Mouse (Mus musculus) lung, embryonic 16.5 days (tissue): ENCODE results near the gene Capzb. TPM values are rescaled to one million over a fixed set of nuclear protein-coding genes. Genes with fewer than 3 reads are reported as not detected.

Experiments used
- ATAC-seq: fragments of 200-750 bp; cut with Nextera tagmentation; 2 replicates; pipeline ENCODE4 v1.8.0; 2017; ENCODE audit warnings: low read depth, mild to moderate bottlenecking, moderate library complexity
- H3K27ac ChIP-seq: fragments of 300-500 bp; sonication (generic); 2 replicates; pipeline ENCODE4 v1.5.1; 2014; ENCODE audit warnings: mild to moderate bottlenecking, control low read depth, low read length
- H3K27me3 ChIP-seq: fragments of 300-500 bp; sonication (generic); 2 replicates; pipeline ENCODE4 v1.6.1; 2014; ENCODE audit warnings: low read depth, low read length, mixed read lengths; ENCODE audit not compliant: control insufficient read depth, insufficient read depth
- H3K36me3 ChIP-seq: fragments of 300-500 bp; sonication (generic); 2 replicates; pipeline ENCODE4 v1.6.1; 2014; ENCODE audit warnings: low read length; ENCODE audit not compliant: control insufficient read depth, insufficient read depth
- H3K4me1 ChIP-seq: fragments of 300-500 bp; sonication (generic); replicated peaks from 2 replicates; pipeline ENCODE4 v1.6.1; 2014; ENCODE audit warnings: low read length, mixed read lengths; ENCODE audit not compliant: control insufficient read depth, insufficient read depth
- H3K4me2 ChIP-seq: fragments of 300-500 bp; sonication (generic); 2 replicates; pipeline ENCODE4 v1.6.1; 2014; ENCODE audit warnings: low read depth, low read length, control low read depth
- H3K4me3 ChIP-seq: fragments of 300-500 bp; sonication (generic); 2 replicates; pipeline ENCODE4 v1.5.1; 2014; ENCODE audit warnings: mild to moderate bottlenecking, low read length, control low read depth
- H3K9ac ChIP-seq: fragments of 300-500 bp; sonication (generic); 2 replicates; pipeline ENCODE4 v1.6.1; 2014; ENCODE audit warnings: low read length, control low read depth
- H3K9me3 ChIP-seq: fragments of 300-500 bp; sonication (generic); 2 replicates; pipeline ENCODE4 v1.6.1; 2016; ENCODE audit warnings: low read length; ENCODE audit not compliant: control insufficient read depth
- WGBS: fragments of 180-500 bp; shearing (Covaris S2); extraction: QIAGEN DNeasy Blood & Tissue Kit; methylation state at CpG from one replicate; pipeline ENCODE4 v1.1.7; 2014; 5-methylcytosine and 5-hydroxymethylcytosine counted together
- microRNA-seq: library from miRNA; unstranded; fragments of <30 nt; microRNA quantifications from one replicate; pipeline ENCODE4, GENCODE M21; 2016
- polyA plus RNA-seq: library from polyadenylated mRNA; unstranded; fragments of >200 nt; fragmentation: Nextera tagmentation; extraction: Ambion mirVana; gene quantifications from 2 replicates; pipeline ENCODE4 v1.2.1, GENCODE M21; 2015

Gene Capzb
- polyA plus RNA-seq, 1 experiment from 2014 or later: 473 TPM

DNA sequence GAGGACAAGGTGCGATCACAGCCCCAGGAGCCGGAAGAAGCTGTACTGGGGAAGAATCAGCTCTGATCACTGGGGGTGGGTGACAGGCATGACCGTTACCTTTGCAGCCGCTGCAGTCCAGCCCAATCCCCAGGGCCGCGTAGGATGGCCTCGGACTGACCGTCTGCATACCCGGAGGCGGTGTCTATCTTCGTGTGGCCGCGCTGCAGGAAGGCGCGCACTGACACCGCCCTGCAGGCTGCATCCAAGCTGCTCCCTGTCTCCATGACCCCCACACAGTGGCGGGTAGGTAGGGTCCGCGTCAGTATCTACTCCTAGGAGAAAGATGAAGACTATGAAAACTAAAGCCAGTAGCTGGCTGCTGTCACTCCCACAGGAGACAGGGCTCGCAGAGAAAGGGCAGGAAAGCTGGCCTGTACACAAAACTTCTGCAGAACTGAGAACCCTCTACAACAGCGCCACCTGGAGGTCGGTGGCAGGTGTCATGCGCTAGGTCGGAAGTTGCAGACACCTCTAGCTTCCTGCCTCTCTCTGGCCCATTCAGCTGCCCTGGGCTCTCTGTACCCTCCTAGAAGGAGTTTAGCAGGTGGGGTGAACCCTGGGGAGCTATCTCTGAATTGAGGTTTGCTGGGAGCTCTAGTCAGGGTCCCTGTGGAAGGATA is 144.3 kb downstream of the Capzb start:
- H3K9ac ChIP-seq: peak overlapping the region; percentile 43; the same call in 1 of the 2 replicates
- H3K4me1 ChIP-seq: no peaks in the 10 kb centered on the region; the same call in 1 of the 2 replicates
- H3K36me3 ChIP-seq: no peaks in the 10 kb centered on the region
- 13% methylated on average over 24 of the region's 24 CpGs for WGBS
- no peaks in the 10 kb centered on the region for H3K9me3 ChIP-seq
- H3K27me3 ChIP-seq: peaks cover 10% of the 10 kb centered on the region; the same call in 1 of the 2 replicates
- no peak overlapping the region for H3K27ac ChIP-seq
- H3K4me2 ChIP-seq: peak overlapping the region; percentile 56
- H3K4me3 ChIP-seq: peak overlapping the region; percentile 35
- ATAC-seq: peak; percentile 61

- no peak overlapping the region for H3K4me3 ChIP-seq
- 42% methylated on average over 32 of the region's 33 CpGs for WGBS
- no peaks in the 10 kb centered on the region for H3K36me3 ChIP-seq
- H3K27me3 ChIP-seq: peaks cover 10% of the 10 kb centered on the region; the same call in 1 of the 2 replicates
- H3K9ac ChIP-seq: no peak overlapping the region
- ATAC-seq: no peak
- no peaks in the 10 kb centered on the region; the same call in 1 of the 2 replicates for H3K4me1 ChIP-seq
- no peak overlapping the region for H3K4me2 ChIP-seq
- H3K27ac ChIP-seq: no peak overlapping the region
- no peaks in the 10 kb centered on the region for H3K9me3 ChIP-seq
Measured at GRCm38 (mm10) chr4:139338145-139338544, 145.4 kb downstream of the Capzb start.

DNA sequence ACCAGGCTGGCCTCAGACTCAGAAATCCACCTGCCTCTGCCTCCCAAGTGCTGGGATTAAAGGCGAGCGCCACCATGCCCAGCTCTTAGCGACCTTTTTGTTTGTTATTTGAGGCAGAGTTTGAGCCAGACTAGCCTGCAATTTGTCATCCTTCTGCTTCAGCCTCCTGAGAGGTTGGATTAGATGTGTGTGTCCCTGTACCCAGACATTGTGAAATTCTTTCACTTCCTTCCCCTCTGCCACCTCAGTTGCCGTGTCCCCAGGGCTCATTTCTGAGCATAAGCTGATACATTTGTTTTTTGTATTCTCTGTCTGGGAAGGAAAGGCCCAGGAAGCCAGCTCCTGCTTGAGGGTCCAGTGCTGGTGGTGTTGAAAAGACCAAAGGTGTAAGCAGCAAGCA is 148.1 kb downstream of the Capzb start:
- Histone ChIP-seq H3K27me3 (peaks cover 10% of the 10 kb centered on the region; the same call in 1 of the 2 replicates), H3K4me1 (no peaks in the 10 kb centered on the region; the same call in 1 of the 2 replicates), H3K9me3 (no peaks in the 10 kb centered on the region), H3K4me3 (no peak overlapping the region), H3K9ac (no peak overlapping the region), H3K27ac (no peak overlapping the region), H3K4me2 (no peak overlapping the region), H3K36me3 (no peaks in the 10 kb centered on the region)
- no peak for ATAC-seq
- 68% methylated on average over 4 of the region's 4 CpGs for WGBS

Small RNAs within 50 kb of the gene (microRNA-seq; reads per million reads assigned to microRNA genes)
- gene Gm24245: 0.79 reads per million
- gene Gm25732: not detected

Other genes starting within 250 kb of the Capzb start
- gene Rnf186, start 225.8 kb upstream of the Capzb start, polyA plus RNA-seq: 4.0 and 5.9 TPM in 2 replicates
- 6.3 and 6.8 TPM in 2 replicates for gene Tmco4, start 220.0 kb upstream of the Capzb start, polyA plus RNA-seq
- not detected in 2 replicates for gene Htr6, start 117.3 kb upstream of the Capzb start, polyA plus RNA-seq
- 57.4 and 70.9 TPM in 2 replicates for gene Nbl1, start 99.9 kb upstream of the Capzb start, polyA plus RNA-seq
- 548 and 571 TPM in 2 replicates for gene Minos1, start 61.8 kb upstream of the Capzb start, polyA plus RNA-seq
- 12.5 and 13.9 TPM in 2 replicates for gene Pqlc2, start 117.8 kb downstream of the Capzb start, polyA plus RNA-seq
- 94.9 and 95.0 TPM in 2 replicates for gene Akr7a5, start 117.8 kb downstream of the Capzb start, polyA plus RNA-seq
- 89.6 and 89.8 TPM in 2 replicates for gene Mrto4, start 159.7 kb downstream of the Capzb start, polyA plus RNA-seq
- 32.9 and 33.5 TPM in 2 replicates for gene Emc1, start 159.7 kb downstream of the Capzb start, polyA plus RNA-seq
- 57.7 and 59.4 TPM in 2 replicates for gene Ubr4, start 159.7 kb downstream of the Capzb start, polyA plus RNA-seq